8 mouse cellular contexts compared by ENCODE assay signal in genomic region chr1:165320141-165320934, GRCm38 (mm10). TPM values are rescaled to one million over a fixed set of nuclear protein-coding genes. Genes with fewer than 3 reads are reported as not detected.
DNase-seq lines count a peak whose midpoint lies in the region; ATAC-seq and TF ChIP-seq lines count a peak whose summit lies in the region.

No protein-coding gene starts in this region.

- peaks cover 79% of the 10 kb centered on the region for H3K36me3 ChIP-seq in hindbrain, embryonic 10.5 days
- H3K36me3 ChIP-seq in lung, postnatal 0 days (ENCODE audit: insufficient read depth, low read length): no peaks in the 10 kb centered on the region

- WGBS in cerebellum, adult 2 months: 46% methylated on average over 10 of the region's 10 CpGs
- WGBS in hindbrain, embryonic 10.5 days: 42% methylated on average over 10 of the region's 10 CpGs
- WGBS in lung, postnatal 0 days: 38% methylated on average over 10 of the region's 10 CpGs

- H3K27ac ChIP-seq in cerebellum, adult 2 months (ENCODE audit: insufficient read depth, low read length): no peak overlapping the region
- H3K27ac ChIP-seq in hindbrain, embryonic 10.5 days: 0 out of 2 replicates have a peak overlapping the region, but pooled peaks have one; percentile 6
- H3K27ac ChIP-seq in lung, postnatal 0 days (ENCODE audit: low read length): peak overlapping the region; percentile 6; the same call in 1 of the 2 replicates

- H3K4me1 ChIP-seq in cerebellum, adult 2 months (ENCODE audit: control insufficient read depth, insufficient read depth, low read length): no peaks in the 10 kb centered on the region
- H3K4me1 ChIP-seq in hindbrain, embryonic 10.5 days (replicated peaks): peaks cover 5% of the 10 kb centered on the region; the same call in 1 of the 2 replicates
- no peaks in the 10 kb centered on the region for H3K4me1 ChIP-seq in lung, postnatal 0 days (ENCODE audit: insufficient read depth, low read depth, low read length)

- ATAC-seq in lung, postnatal 0 days: peak; percentile 77

- no peak for TF ChIP-seq EP300 in lung, postnatal 0 days (IDR thresholded peaks at IDR 0.05)

- no peaks in the 10 kb centered on the region for H3K27me3 ChIP-seq in cerebellum, adult 2 months (ENCODE audit: control insufficient read depth, insufficient read depth, low read length)
- H3K27me3 ChIP-seq in hindbrain, embryonic 10.5 days (ENCODE audit: insufficient read depth, poor library complexity, severe bottlenecking): no peaks in the 10 kb centered on the region
- no peaks in the 10 kb centered on the region for H3K27me3 ChIP-seq in lung, postnatal 0 days (replicated peaks; ENCODE audit: insufficient read depth, low read length)

- TF ChIP-seq POLR2A in cerebellum, adult 2 months (IDR thresholded peaks at IDR 0.05; ENCODE audit: borderline replicate concordance, insufficient read depth, low read length): no peak

- no peaks in the 10 kb centered on the region for H3K9me3 ChIP-seq in hindbrain, embryonic 10.5 days
- H3K9me3 ChIP-seq in lung, postnatal 0 days (ENCODE audit: low read length): no peaks in the 10 kb centered on the region

- no peak overlapping the region for H3K4me2 ChIP-seq in lung, postnatal 0 days (replicated peaks; ENCODE audit: low read depth, low read length)

- no peak overlapping the region for H3K9ac ChIP-seq in lung, postnatal 0 days (replicated peaks; ENCODE audit: low read depth)

- no peak overlapping the region for H3K4me3 ChIP-seq in cerebellum, adult 2 months (replicated peaks; ENCODE audit: insufficient read depth, low read depth, low read length)
- H3K4me3 ChIP-seq in hindbrain, embryonic 10.5 days: no peak overlapping the region
- H3K4me3 ChIP-seq in lung, postnatal 0 days (ENCODE audit: low read depth, low read length): no peak overlapping the region

- peak; percentile 83 for TF ChIP-seq CTCF in cerebellum, adult 2 months (IDR thresholded peaks at IDR 0.05; ENCODE audit: borderline replicate concordance, insufficient read depth, low read depth, low read length)
- TF ChIP-seq CTCF in lung, postnatal 0 days (IDR thresholded peaks at IDR 0.05): peak; percentile 98

- DNase-seq in MEL-GATA-1-ER (ENCODE audit: extremely low read depth, low read depth): peak; percentile 34
- DNase-seq in cerebellum, adult 2 months: peak; percentile 60 to 74
- DNase-seq in frontal cortex, adult 2 months (ENCODE audit: extremely low spot score in 1 of 2, low spot score in 1 of 2): peak; percentile 38 to 88
- peak; percentile 76 for DNase-seq in hindbrain, embryonic 10.5 days (ENCODE audit: low spot score)
- peak; percentile 46 for DNase-seq in layer of hippocampus, adult 9-10 months (ENCODE audit: low spot score)
- DNase-seq in lung, postnatal 0 days (ENCODE audit: low spot score): peak; percentile 89
- peak; percentile 49 for DNase-seq in retina, postnatal 7 days (ENCODE audit: low read depth, low spot score)
- peak; percentile 88 for DNase-seq in thymus, postnatal 4 days

RNA-seq across cellular contexts. Expression of gene Gpr161, which starts 24.7 kb away (rescaled TPM):
- polyA plus RNA-seq in cerebellum, adult 2 months (2012; rRNA removed): 3.3 and 3.8 TPM in 2 replicates
- 4.5 and 5.0 TPM in 2 replicates for polyA plus RNA-seq in frontal cortex, adult 2 months (2012; rRNA removed)
- polyA plus RNA-seq in hindbrain, embryonic 10.5 days (2016; fragmentation: Nextera tagmentation; extraction: Ambion mirVana): 1.3 and 1.8 TPM in 2 replicates
- 0.51 and 0.56 TPM in 2 replicates for polyA plus RNA-seq in lung, postnatal 0 days (2015; fragmentation: Nextera tagmentation; extraction: Ambion mirVana)

Comparison
In these comparisons a context has a peak if more than half of its experiments do, and no peak if none do; other contexts are left out.
1. DNase-seq: peak in every context shown above with its lines; median percentile 89 in lung, postnatal 0 days; 88 in thymus, postnatal 4 days; 76 in hindbrain, embryonic 10.5 days; 67 in cerebellum, adult 2 months; 63 in frontal cortex, adult 2 months; 49 in retina, postnatal 7 days; 46 in layer of hippocampus, adult 9-10 months; 34 in MEL-GATA-1-ER.